Mouse (Mus musculus) heart, adult 2 months (tissue): ENCODE results near the gene Olfm2.

ENCODE experiments used
- CTCF ChIP-seq: fragments of 200-600 bp; IDR thresholded peaks from 2 replicates; pipeline ENCODE4 v1.8.1; 2022; ENCODE audit warnings: antibody characterized with exemption, mild to moderate bottlenecking, moderate library complexity
- POLR2A ChIP-seq: fragments of 200-500 bp; IDR thresholded peaks from 2 replicates; pipeline ENCODE4 v1.6.1; 2011; ENCODE audit warnings: mild to moderate bottlenecking, low read depth, low read length, control low read depth; ENCODE audit not compliant: insufficient read depth

- TF ChIP-seq POLR2A (no peak), CTCF (no peak)
Observed at GRCm38 (mm10) chr9:20636790-20637189, 109.4 kb downstream of the Olfm2 start.
